Mouse (Mus musculus) bone marrow macrophage, adult 2 months (primary cell): ENCODE data around the gene Ctnna2.

Experiments
- CTCF ChIP-seq: IDR thresholded peaks from 2 replicates; pipeline ENCODE4 v1.5.1; 2012; ENCODE audit warnings: low read depth, mild to moderate bottlenecking, low read length, moderate library complexity
- POLR2A ChIP-seq: IDR thresholded peaks from 2 replicates; pipeline ENCODE4 v1.6.1; 2012; ENCODE audit warnings: mild to moderate bottlenecking, low read depth, low read length, borderline replicate concordance

GRCm38 (mm10) chr6:77425746-77426145, 553.8 kb downstream of the Ctnna2 start:
- TF ChIP-seq CTCF (no peak), POLR2A (no peak)
